Mouse (Mus musculus) adrenal gland, postnatal 4 days (tissue): ENCODE measurements around the gene Disp1. TPM values are rescaled to one million over a fixed set of nuclear protein-coding genes. Genes with fewer than 3 reads are reported as not detected.

ENCODE experiments used
- DNase-seq, 2 experiments: peaks; one replicate each; pipeline ENCODE4 v3.0.0; 2021 to 2022; ENCODE audit warnings: low spot score in 2 of 2, mixed read lengths in 2 of 2
- total RNA-seq, 2 experiments: library from RNA; stranded (reverse); gene quantifications; 2 replicates each; pipeline ENCODE4 v1.2.3; 2021

Disp1 gene
- total RNA-seq, 2 experiments from 2014 or later: 18.7 to 21.7 TPM

DNA sequence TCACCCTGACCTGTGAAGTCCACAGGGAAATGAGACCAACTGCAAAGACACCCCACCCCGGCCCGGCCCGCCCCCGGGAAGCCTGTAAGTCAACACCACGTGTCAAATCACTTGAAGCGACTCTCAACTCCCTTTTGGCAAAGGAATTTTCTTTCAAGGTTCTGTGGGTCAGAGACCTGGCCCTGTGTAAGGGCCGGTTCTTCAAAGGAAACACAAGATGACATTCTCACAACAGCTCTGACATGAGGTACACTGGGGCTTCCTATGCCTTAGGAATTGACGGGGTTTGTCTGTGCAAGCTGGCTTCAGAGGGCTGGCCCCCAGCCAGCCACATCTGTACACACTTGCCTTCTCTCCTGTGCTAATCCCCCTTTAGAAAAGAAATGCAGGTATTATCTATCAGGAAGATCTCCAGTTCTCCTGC, 56.7 kb downstream of the Disp1 start:
- no peak for DNase-seq

GRCm38 (mm10) chr1:183164190-183164580, 57.1 kb downstream of the Disp1 start:
- no peak for DNase-seq

GRCm38 (mm10) chr1:183163512-183164189, 57.7 kb downstream of the Disp1 start:
- no peak for DNase-seq

DNA sequence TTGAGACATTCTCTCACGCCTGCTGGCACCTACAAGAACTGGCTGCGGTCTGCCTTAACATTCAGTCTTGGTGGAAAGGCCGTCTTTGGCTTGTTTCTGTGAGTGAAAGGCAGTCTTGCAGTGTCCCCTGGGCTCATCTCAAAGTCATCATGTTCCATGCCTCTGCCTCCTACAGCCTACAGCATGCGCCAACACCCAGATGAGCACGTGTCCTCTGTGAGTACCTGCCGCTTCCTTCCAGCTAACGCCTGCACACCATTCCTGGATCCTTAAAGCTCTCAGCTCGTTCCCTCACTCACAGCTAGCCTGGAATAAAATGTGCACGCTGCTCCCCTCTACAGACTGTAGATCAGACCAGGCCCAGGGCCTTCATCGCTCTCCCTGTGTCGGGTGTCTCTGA, 60.3 kb downstream of the Disp1 start:
- no peak for DNase-seq

DNA sequence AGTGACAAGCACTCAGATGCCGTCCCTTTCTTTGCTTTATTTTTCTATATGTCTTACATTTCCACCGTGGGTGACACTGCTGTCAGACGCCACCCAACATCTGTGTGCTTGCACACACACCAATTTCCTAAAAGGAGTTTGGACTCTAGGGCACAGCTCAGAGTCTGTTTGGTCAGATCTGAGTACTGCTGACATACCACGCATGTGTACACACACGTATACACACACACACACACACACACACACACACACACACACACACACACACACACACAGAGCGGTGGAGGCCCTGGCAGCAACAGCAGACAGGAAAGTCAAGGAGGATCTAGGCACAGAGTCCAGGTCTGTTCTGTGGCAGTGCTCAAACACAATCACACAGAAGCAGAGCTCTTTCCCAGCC, 61.1 kb downstream of the Disp1 start:
- DNase-seq: no peak

DNA sequence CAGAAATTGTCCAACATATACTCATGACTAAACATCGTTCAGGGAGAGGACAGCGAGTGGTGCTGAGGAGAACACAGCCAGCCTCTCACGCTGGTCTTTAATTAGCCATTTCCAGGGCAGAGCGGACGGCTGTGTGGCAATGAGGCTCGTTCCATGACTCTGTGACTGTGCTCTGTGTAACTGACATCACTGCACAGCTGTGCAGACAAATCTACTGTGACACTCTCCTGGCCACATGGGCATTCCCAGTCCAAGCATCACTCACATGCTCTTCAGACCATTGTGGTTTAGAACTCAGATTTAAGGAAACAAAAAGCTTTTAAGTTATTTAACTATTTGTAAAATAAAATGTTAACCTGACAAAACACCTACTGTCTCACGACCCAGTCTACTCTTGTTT, 62.1 kb downstream of the Disp1 start:
- no peak for DNase-seq

DNA sequence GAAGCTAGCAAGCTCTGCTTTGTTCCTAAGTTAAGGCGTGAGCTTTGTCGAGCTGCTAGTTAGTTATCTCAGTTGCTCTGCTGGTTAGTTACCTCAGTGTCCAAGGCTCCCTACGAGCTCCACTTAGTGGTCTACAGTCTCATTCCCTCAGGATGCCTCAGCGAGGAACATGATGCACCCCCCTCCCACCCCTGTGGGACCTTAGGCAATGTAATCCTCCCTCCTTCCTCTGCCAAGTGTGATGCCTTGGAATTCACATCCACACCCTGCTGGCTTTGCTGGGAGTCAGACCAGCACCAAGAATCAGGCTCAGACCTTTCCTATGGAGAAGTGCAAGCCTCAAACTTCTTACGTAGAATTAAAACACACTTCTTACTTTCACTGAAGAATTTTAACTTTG, 65.7 kb downstream of the Disp1 start:
- no peak for DNase-seq

DNA sequence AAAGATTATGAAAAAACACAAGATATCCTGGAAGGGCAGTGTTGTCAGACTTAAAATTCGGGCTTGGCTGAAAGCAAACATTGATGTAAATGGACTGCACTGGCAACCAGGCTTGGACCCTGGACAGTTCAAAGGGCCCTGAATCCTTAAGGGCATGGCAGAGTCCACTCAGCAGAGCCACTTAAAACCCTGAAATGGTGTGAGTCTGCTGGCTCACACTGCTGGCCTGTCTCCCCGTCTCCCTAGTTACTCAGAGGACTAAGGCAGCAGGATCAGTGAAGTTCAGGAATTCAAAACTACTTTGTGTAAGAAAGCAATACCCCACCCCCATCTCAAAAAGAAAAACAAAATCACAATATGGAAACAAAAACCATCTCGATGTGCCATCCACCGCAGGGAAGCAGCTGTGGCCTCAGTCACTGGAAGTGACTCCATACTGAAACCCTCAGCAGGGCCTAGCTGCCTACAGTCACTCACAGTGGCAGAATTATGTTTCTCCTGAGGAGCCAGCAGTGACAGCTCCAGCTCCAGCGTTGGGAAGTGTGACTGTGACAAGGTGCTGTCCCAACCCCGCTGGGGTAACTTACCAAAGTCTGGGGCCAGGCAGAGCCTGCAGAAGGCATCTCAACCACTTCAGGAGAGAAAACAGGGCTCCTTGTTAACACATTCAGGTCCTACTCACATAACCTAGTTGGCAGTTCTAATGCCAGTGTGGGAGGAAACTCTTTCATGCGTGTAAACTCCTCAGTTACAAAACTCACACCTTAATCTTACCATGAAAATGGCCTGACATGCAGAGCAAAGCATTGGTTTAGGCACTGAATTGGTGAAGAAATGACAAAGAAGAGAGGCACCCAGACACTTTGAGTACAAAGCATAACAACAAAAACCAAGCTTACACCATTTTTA, 66.8 kb downstream of the Disp1 start:
- DNase-seq: no peak

GRCm38 (mm10) chr1:183153354-183153753, 68.0 kb downstream of the Disp1 start:
- DNase-seq: no peak

DNA sequence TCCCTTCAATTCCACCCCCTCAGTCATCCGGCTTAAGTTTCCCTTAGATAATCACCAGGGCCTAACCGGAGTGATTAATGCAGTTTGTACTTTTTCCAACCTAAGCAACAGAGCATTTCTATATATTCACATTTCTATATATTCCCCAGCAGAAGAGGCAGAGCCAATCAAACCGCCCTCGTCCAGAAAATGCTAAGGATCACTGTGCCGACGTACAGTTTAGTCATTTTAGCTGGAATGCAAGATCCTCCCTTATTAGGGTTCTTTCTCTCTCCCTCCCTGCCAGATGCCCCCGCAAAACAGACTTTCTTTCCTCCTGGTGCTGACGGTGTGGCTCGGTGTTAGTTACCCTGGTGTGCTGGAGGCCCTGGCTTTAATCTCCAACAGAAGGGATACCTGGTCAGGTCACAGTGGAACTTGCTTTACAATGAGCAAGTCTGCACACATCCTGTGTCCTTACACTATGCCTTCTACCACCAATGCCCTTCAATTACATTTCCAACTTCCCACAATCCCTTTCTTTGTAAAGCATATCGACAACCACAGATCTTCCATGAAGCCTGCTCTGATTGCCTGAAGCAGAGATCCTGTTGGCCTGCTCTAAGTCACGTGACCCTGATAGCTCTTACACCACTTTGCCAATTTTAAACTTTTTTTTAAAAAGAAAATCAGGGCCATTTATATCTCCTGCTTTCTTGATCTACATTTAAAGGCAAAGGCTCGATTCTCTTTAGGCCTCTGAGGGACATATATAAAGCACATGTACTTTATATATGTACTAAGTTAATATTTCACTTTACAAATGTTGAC, 69.6 kb downstream of the Disp1 start:
- no peak for DNase-seq

GRCm38 (mm10) chr1:183150379-183150840, 70.9 kb downstream of the Disp1 start:
- DNase-seq: no peak

GRCm38 (mm10) chr1:183149571-183150105, 71.7 kb downstream of the Disp1 start:
- no peak for DNase-seq

GRCm38 (mm10) chr1:183147438-183147841, 73.9 kb downstream of the Disp1 start:
- peak in 1 of 2 experiments; percentile 16 for DNase-seq

GRCm38 (mm10) chr1:183146795-183147194, 74.5 kb downstream of the Disp1 start:
- DNase-seq: no peak

- DNase-seq: no peak
Measured at GRCm38 (mm10) chr1:183146102-183146735, 75.1 kb downstream of the Disp1 start.

DNA sequence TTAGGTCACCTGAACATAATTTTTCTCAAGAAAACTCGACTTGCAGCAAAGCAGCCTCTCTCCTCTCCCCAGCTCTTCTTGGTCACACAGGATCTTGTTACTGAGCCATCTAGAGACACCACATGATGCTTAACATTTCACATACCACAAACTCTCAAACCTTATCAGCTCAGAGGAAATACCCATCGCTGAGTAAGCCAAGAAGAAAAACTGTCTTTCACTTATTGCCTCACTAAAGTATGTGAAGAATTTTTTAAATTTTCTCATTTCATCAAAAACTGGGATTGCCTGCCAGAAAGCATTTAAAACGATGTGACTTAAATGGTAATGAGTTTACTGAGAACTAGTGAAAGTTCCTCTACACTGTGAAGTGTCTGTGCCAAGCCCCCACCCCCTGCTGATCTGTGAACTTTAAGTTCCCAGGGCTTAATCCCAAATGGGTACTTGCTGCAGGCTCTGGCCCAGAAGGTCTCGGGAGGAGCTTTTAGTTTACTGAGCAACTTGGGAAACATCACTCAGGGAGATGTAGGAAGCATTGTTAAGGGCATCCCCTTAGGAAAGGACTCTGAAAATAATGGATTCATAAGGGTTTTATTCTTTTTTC, 76.6 kb downstream of the Disp1 start:
- no peak for DNase-seq

GRCm38 (mm10) chr1:183143246-183143645, 78.1 kb downstream of the Disp1 start:
- DNase-seq: no peak

GRCm38 (mm10) chr1:183142566-183142965, 78.8 kb downstream of the Disp1 start:
- DNase-seq: no peak

GRCm38 (mm10) chr1:183141329-183141728, 80.0 kb downstream of the Disp1 start:
- no peak for DNase-seq
